Mouse (Mus musculus) bone marrow macrophage, adult 2 months (primary cell): ENCODE results near the gene Krba1.

Source experiments
- CTCF ChIP-seq: IDR thresholded peaks from 2 replicates; pipeline ENCODE4 v1.5.1; 2012; ENCODE audit warnings: low read depth, mild to moderate bottlenecking, low read length, moderate library complexity
- POLR2A ChIP-seq: IDR thresholded peaks from 2 replicates; pipeline ENCODE4 v1.6.1; 2012; ENCODE audit warnings: mild to moderate bottlenecking, low read depth, low read length, borderline replicate concordance

GRCm38 (mm10) chr6:48404071-48404470 lies 8.7 kb downstream of the Krba1 start:
- no peak for TF ChIP-seq POLR2A
- TF ChIP-seq CTCF: no peak
